Mouse (Mus musculus) right cerebral cortex, adult 18-20 months (tissue): Measurements from ENCODE around the gene Morc2a.

Experiments used
- DNase-seq: peaks from one replicate; pipeline ENCODE4 v3.0.0; 2022; ENCODE audit warnings: mixed read lengths

The Morc2a gene

GRCm38 (mm10) chr11:3738778-3739177 lies 89.8 kb downstream of the Morc2a start:
- DNase-seq = no peak
